Mouse (Mus musculus): Measurements from ENCODE around the gene Ciita. TPM values are rescaled to one million over a fixed set of nuclear protein-coding genes. Genes with fewer than 3 reads are reported as not detected.
A peak's percentile ranks its signal among the peaks of the same experiment; 100 is the strongest.

The Ciita gene
- polyA plus RNA-seq, 1 experiment: not detected

DNA sequence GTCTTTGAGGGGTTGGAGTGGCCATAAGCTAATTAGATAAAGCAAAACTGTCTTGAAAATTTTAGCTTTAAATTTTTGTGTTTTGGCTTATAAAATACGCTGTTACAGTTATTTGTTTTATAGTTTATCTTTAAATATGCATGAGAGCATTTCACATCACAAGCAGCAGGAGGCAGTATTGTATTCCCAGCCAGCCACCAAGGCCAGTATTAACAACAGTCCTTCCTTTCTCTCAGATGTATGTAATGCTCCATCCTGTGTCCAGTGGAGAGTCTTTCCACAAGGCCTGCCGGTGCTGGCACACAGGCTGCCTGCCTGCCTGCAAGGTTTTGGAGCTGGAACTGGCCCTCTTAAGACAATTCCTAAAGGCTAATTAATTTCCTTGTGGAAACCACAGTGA, 92.0 kb downstream of the Ciita start:
- no peaks in the 10 kb centered on the region for H3K36me3 ChIP-seq (ENCODE audit: control insufficient read depth, insufficient read depth, low read length, poor library complexity, severe bottlenecking)
- no peaks in the 10 kb centered on the region for H3K27me3 ChIP-seq (ENCODE audit: control insufficient read depth, insufficient read depth, low read length, poor library complexity, severe bottlenecking)
- no peak overlapping the region for H3K4me3 ChIP-seq (ENCODE audit: low read depth, low read length)
- no peak overlapping the region for H3K27ac ChIP-seq (ENCODE audit: insufficient read depth, low read length)
- no peaks in the 10 kb centered on the region for H3K9me3 ChIP-seq (replicated peaks; ENCODE audit: control insufficient read depth, insufficient read depth, low read length, poor library complexity, severe bottlenecking)
- TF ChIP-seq CTCF (IDR thresholded peaks at IDR 0.05; ENCODE audit: low read depth, low read length): peak; percentile 31
- no peak for TF ChIP-seq POLR2A (IDR thresholded peaks at IDR 0.05; ENCODE audit: insufficient read depth, low read length)
- H3K9ac ChIP-seq (ENCODE audit: low read depth, poor library complexity, severe bottlenecking): no peak overlapping the region
- H3K4me1 ChIP-seq (ENCODE audit: control insufficient read depth, insufficient read depth, low read length): no peaks in the 10 kb centered on the region

GRCm38 (mm10) chr16:10574936-10575335, 95.1 kb downstream of the Ciita start:
- Histone ChIP-seq H3K36me3 (ENCODE audit: control insufficient read depth, insufficient read depth, low read length, poor library complexity, severe bottlenecking) (no peaks in the 10 kb centered on the region), H3K27me3 (ENCODE audit: control insufficient read depth, insufficient read depth, low read length, poor library complexity, severe bottlenecking) (no peaks in the 10 kb centered on the region), H3K4me1 (ENCODE audit: control insufficient read depth, insufficient read depth, low read length) (no peaks in the 10 kb centered on the region), H3K27ac (ENCODE audit: insufficient read depth, low read length) (no peak overlapping the region), H3K4me3 (ENCODE audit: low read depth, low read length) (no peak overlapping the region), H3K9me3 (replicated peaks; ENCODE audit: control insufficient read depth, insufficient read depth, low read length, poor library complexity, severe bottlenecking) (no peaks in the 10 kb centered on the region), H3K9ac (ENCODE audit: low read depth, poor library complexity, severe bottlenecking) (no peak overlapping the region)
- TF ChIP-seq POLR2A (IDR thresholded peaks at IDR 0.05; ENCODE audit: insufficient read depth, low read length) (no peak), EP300 (IDR thresholded peaks at IDR 0.05; ENCODE audit: insufficient read depth, low read depth, low read length) (no peak), CTCF (IDR thresholded peaks at IDR 0.05; ENCODE audit: low read depth, low read length) (no peak)

GRCm38 (mm10) chr16:10575915-10576314, 96.1 kb downstream of the Ciita start:
- no peak overlapping the region for H3K9ac ChIP-seq (ENCODE audit: low read depth, poor library complexity, severe bottlenecking)
- H3K4me3 ChIP-seq (ENCODE audit: low read depth, low read length): no peak overlapping the region
- H3K27ac ChIP-seq (ENCODE audit: insufficient read depth, low read length): no peak overlapping the region
- H3K36me3 ChIP-seq (ENCODE audit: control insufficient read depth, insufficient read depth, low read length, poor library complexity, severe bottlenecking): no peaks in the 10 kb centered on the region
- H3K4me1 ChIP-seq (ENCODE audit: control insufficient read depth, insufficient read depth, low read length): no peaks in the 10 kb centered on the region
- no peaks in the 10 kb centered on the region for H3K27me3 ChIP-seq (ENCODE audit: control insufficient read depth, insufficient read depth, low read length, poor library complexity, severe bottlenecking)
- no peaks in the 10 kb centered on the region for H3K9me3 ChIP-seq (replicated peaks; ENCODE audit: control insufficient read depth, insufficient read depth, low read length, poor library complexity, severe bottlenecking)
- no peak for TF ChIP-seq EP300 (IDR thresholded peaks at IDR 0.05; ENCODE audit: insufficient read depth, low read depth, low read length)
- no peak for TF ChIP-seq POLR2A (IDR thresholded peaks at IDR 0.05; ENCODE audit: insufficient read depth, low read length)
- TF ChIP-seq CTCF (IDR thresholded peaks at IDR 0.05; ENCODE audit: low read depth, low read length): no peak

DNA sequence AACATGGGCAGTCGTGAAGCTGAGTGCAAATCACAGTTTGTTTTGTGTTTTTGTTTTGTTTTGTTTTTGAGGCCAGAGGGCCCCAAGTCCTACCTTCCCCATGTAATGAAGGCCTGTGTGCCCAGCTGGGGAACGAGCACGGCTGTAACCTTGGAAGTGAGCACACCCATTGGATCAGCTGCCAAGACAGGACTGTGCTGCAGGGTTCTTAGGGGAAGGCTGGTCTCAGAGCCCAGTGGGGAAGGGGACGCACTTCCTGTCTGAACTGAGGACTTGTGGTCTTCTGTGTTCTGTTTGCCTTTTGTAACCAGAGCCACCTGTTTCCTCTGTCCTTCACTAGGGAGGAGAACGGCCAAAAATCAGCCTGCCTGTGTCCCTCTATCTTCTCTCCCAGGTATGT, 97.7 kb downstream of the Ciita start:
- H3K4me3 ChIP-seq (ENCODE audit: low read depth, low read length): no peak overlapping the region
- TF ChIP-seq CTCF (IDR thresholded peaks at IDR 0.05; ENCODE audit: low read depth, low read length) (no peak), POLR2A (IDR thresholded peaks at IDR 0.05; ENCODE audit: insufficient read depth, low read length) (no peak), EP300 (IDR thresholded peaks at IDR 0.05; ENCODE audit: insufficient read depth, low read depth, low read length) (no peak)
- no peaks in the 10 kb centered on the region for H3K36me3 ChIP-seq (ENCODE audit: control insufficient read depth, insufficient read depth, low read length, poor library complexity, severe bottlenecking)
- no peak overlapping the region for H3K27ac ChIP-seq (ENCODE audit: insufficient read depth, low read length)
- H3K27me3 ChIP-seq (ENCODE audit: control insufficient read depth, insufficient read depth, low read length, poor library complexity, severe bottlenecking): no peaks in the 10 kb centered on the region
- H3K9me3 ChIP-seq (replicated peaks; ENCODE audit: control insufficient read depth, insufficient read depth, low read length, poor library complexity, severe bottlenecking): no peaks in the 10 kb centered on the region
- H3K4me1 ChIP-seq (ENCODE audit: control insufficient read depth, insufficient read depth, low read length): no peaks in the 10 kb centered on the region
- H3K9ac ChIP-seq (ENCODE audit: low read depth, poor library complexity, severe bottlenecking): no peak overlapping the region

Other genes starting within 250 kb of the Ciita start
- gene Emp2, start 166.1 kb upstream of the Ciita start, polyA plus RNA-seq (2011; ENCODE audit: insufficient read depth, insufficient read length, low read depth, missing spikeins): 22.3 and 22.7 TPM in 2 replicates
- 0.55 TPM in 1 of 2 replicates, not detected in the other for gene Tekt5, start 84.6 kb upstream of the Ciita start, polyA plus RNA-seq (2011; ENCODE audit: insufficient read depth, insufficient read length, low read depth, missing spikeins)
- gene Nubp1, start 68.1 kb upstream of the Ciita start, polyA plus RNA-seq (2011; ENCODE audit: insufficient read depth, insufficient read length, low read depth, missing spikeins): 25.7 and 34.4 TPM in 2 replicates
- 1.8 and 2.1 TPM in 2 replicates for gene Tvp23a, start 32.7 kb upstream of the Ciita start, polyA plus RNA-seq (2011; ENCODE audit: insufficient read depth, insufficient read length, low read depth, missing spikeins)
- 6.7 and 7.0 TPM in 2 replicates for gene Dexi, start 63.0 kb downstream of the Ciita start, polyA plus RNA-seq (2011; ENCODE audit: insufficient read depth, insufficient read length, low read depth, missing spikeins)
- 9.1 and 9.5 TPM in 2 replicates for gene Clec16a, start 65.3 kb downstream of the Ciita start, polyA plus RNA-seq (2011; ENCODE audit: insufficient read depth, insufficient read length, low read depth, missing spikeins)

Data from ES-Bruce4 (cell line).